Mouse (Mus musculus) small intestine, adult 2 months (tissue): ENCODE data around the gene Esrp2. TPM values are rescaled to one million over a fixed set of nuclear protein-coding genes. Genes with fewer than 3 reads are reported as not detected.

Experiments used
- H3K27ac ChIP-seq: fragments of 200-500 bp; 2 replicates; pipeline ENCODE4 v1.5.1; 2012; ENCODE audit warnings: low read depth, low read length, control low read depth, inconsistent platforms; ENCODE audit not compliant: insufficient read depth
- H3K27me3 ChIP-seq: fragments of 200-500 bp; 2 replicates; pipeline ENCODE4 v1.6.1; 2012; ENCODE audit warnings: mild to moderate bottlenecking, moderate library complexity, low read length, inconsistent platforms; ENCODE audit not compliant: control insufficient read depth, insufficient read depth
- H3K36me3 ChIP-seq: fragments of 200-500 bp; 2 replicates; pipeline ENCODE4 v1.6.1; 2012; ENCODE audit warnings: mild to moderate bottlenecking, low read length, control low read depth, inconsistent platforms; ENCODE audit not compliant: control insufficient read depth, insufficient read depth
- H3K4me1 ChIP-seq: fragments of 200-500 bp; 2 replicates; pipeline ENCODE4 v1.6.1; 2012; ENCODE audit warnings: low read length, inconsistent platforms, mixed read lengths; ENCODE audit not compliant: control insufficient read depth, insufficient read depth, insufficient read length
- H3K4me3 ChIP-seq: fragments of 200-500 bp; 2 replicates; pipeline ENCODE4 v1.5.1; 2012; ENCODE audit warnings: low read depth, mild to moderate bottlenecking, control low read depth, inconsistent platforms, low read length, moderate library complexity
- CTCF ChIP-seq: fragments of 200-500 bp; IDR thresholded peaks from 2 replicates; pipeline ENCODE4 v1.5.1; 2012; ENCODE audit warnings: low read depth, mild to moderate bottlenecking, control low read depth, inconsistent platforms, low read length, moderate library complexity, mixed read lengths; ENCODE audit not compliant: insufficient replicate concordance, insufficient read length; ENCODE audit errors: extremely low read depth
- POLR2A ChIP-seq: fragments of 200-500 bp; IDR thresholded peaks from 2 replicates; pipeline ENCODE4 v1.6.1; 2012; ENCODE audit warnings: low read depth, mild to moderate bottlenecking, control low read depth, inconsistent platforms, low read length, moderate library complexity
- WGBS: fragments of 180-500 bp; shearing (Covaris S2); methylation state at CpG from one replicate; pipeline ENCODE4 v1.1.7; 2018; 5-methylcytosine and 5-hydroxymethylcytosine counted together
- polyA plus RNA-seq: library from polyadenylated mRNA; depleted of rRNA; stranded (reverse); fragments of >200 nt; gene quantifications from 2 replicates; pipeline ENCODE4 v1.2.3, GENCODE M21; 2012

The Esrp2 gene
- polyA plus RNA-seq, 1 experiment: 30.9 TPM

GRCm38 (mm10) chr8:106158381-106158780, 21.6 kb upstream of the Esrp2 start:
- WGBS: 92% methylated on average over 10 of the region's 10 CpGs
- Histone ChIP-seq H3K4me1 (no peaks in the 10 kb centered on the region), H3K4me3 (no peak overlapping the region), H3K36me3 (peaks cover 3% of the 10 kb centered on the region; the same call in 1 of the 2 replicates), H3K27ac (no peak overlapping the region), H3K27me3 (no peaks in the 10 kb centered on the region)
- TF ChIP-seq CTCF (no peak), POLR2A (no peak)

- no peaks in the 10 kb centered on the region for H3K4me1 ChIP-seq
- WGBS: 53% methylated on average over 1 of the region's 1 CpGs
- no peaks in the 10 kb centered on the region; the same call in 1 of the 2 replicates for H3K36me3 ChIP-seq
- TF ChIP-seq CTCF (no peak), POLR2A (no peak)
- H3K4me3 ChIP-seq: no peak overlapping the region
- H3K27ac ChIP-seq: no peak overlapping the region
- no peaks in the 10 kb centered on the region for H3K27me3 ChIP-seq
Observed at GRCm38 (mm10) chr8:106157419-106157818, 20.6 kb upstream of the Esrp2 start.

GRCm38 (mm10) chr8:106152876-106153275, 16.1 kb upstream of the Esrp2 start:
- Histone ChIP-seq H3K4me1 (no peaks in the 10 kb centered on the region; the same call in 1 of the 2 replicates), H3K27ac (no peak overlapping the region), H3K4me3 (no peak overlapping the region), H3K27me3 (no peaks in the 10 kb centered on the region), H3K36me3 (no peaks in the 10 kb centered on the region)
- TF ChIP-seq CTCF (no peak), POLR2A (no peak)
- 57% methylated on average over 4 of the region's 4 CpGs for whole genome bisulfite sequencing

GRCm38 (mm10) chr8:106151041-106151440, 14.3 kb upstream of the Esrp2 start:
- Histone ChIP-seq H3K27me3 (no peaks in the 10 kb centered on the region), H3K36me3 (no peaks in the 10 kb centered on the region), H3K27ac (no peak overlapping the region), H3K4me1 (no peaks in the 10 kb centered on the region; the same call in 1 of the 2 replicates), H3K4me3 (peak overlapping the region; percentile 69; the same call in 1 of the 2 replicates)
- 69% methylated on average over 9 of the region's 9 CpGs for WGBS
- TF ChIP-seq POLR2A (no peak), CTCF (no peak)

GRCm38 (mm10) chr8:106150653-106151000, 13.9 kb upstream of the Esrp2 start:
- no peak for TF ChIP-seq CTCF
- TF ChIP-seq POLR2A: no peak

GRCm38 (mm10) chr8:106149801-106150652, 13.3 kb upstream of the Esrp2 start, which contains the start of gene Pla2g15:
Gene Pla2g15, plus strand, starts transcription at chr8:106150399.
- no peaks in the 10 kb centered on the region; the same call in 1 of the 2 replicates for H3K4me1 ChIP-seq
- H3K27ac ChIP-seq: peak within 1 kb of the TSS; percentile 17; the same call in 1 of the 2 replicates
- WGBS: under 1% methylated on average over 38 of the region's 38 CpGs
- H3K4me3 ChIP-seq: peak within 1 kb of the TSS; percentile 69
- H3K27me3 ChIP-seq: no peaks in the 10 kb centered on the region
- H3K36me3 ChIP-seq: no peaks in the 10 kb centered on the region
- TF ChIP-seq CTCF (no peak), POLR2A (peak; percentile 44; the same call in 1 of the 2 replicates)

More at GRCm38 (mm10) chr8:106150653-106151000, 13.9 kb upstream of the Esrp2 start:
- H3K27me3 ChIP-seq: no peaks in the 10 kb centered on the region
- no peaks in the 10 kb centered on the region for H3K36me3 ChIP-seq
- no peak overlapping the region for H3K27ac ChIP-seq
- 19% methylated on average over 8 of the region's 8 CpGs for WGBS
- peak overlapping the region; percentile 69 for H3K4me3 ChIP-seq
- H3K4me1 ChIP-seq: no peaks in the 10 kb centered on the region; the same call in 1 of the 2 replicates

GRCm38 (mm10) chr8:106149025-106149424, 12.3 kb upstream of the Esrp2 start:
- Histone ChIP-seq H3K4me1 (no peaks in the 10 kb centered on the region; the same call in 1 of the 2 replicates), H3K4me3 (no peak overlapping the region), H3K27ac (no peak overlapping the region), H3K36me3 (no peaks in the 10 kb centered on the region), H3K27me3 (no peaks in the 10 kb centered on the region)
- TF ChIP-seq POLR2A (no peak), CTCF (no peak)
- 93% methylated on average over 6 of the region's 6 CpGs for WGBS
